Mouse (Mus musculus): Measurements from ENCODE around the gene Slc35e3.

Gene Slc35e3

GRCm38 (mm10) chr10:117776281-117777102 is 30.3 kb upstream of the Slc35e3 start:
- no peak for DNase-seq (ENCODE audit: low read depth in 1 of 2, low spot score in 2 of 2)

DNA sequence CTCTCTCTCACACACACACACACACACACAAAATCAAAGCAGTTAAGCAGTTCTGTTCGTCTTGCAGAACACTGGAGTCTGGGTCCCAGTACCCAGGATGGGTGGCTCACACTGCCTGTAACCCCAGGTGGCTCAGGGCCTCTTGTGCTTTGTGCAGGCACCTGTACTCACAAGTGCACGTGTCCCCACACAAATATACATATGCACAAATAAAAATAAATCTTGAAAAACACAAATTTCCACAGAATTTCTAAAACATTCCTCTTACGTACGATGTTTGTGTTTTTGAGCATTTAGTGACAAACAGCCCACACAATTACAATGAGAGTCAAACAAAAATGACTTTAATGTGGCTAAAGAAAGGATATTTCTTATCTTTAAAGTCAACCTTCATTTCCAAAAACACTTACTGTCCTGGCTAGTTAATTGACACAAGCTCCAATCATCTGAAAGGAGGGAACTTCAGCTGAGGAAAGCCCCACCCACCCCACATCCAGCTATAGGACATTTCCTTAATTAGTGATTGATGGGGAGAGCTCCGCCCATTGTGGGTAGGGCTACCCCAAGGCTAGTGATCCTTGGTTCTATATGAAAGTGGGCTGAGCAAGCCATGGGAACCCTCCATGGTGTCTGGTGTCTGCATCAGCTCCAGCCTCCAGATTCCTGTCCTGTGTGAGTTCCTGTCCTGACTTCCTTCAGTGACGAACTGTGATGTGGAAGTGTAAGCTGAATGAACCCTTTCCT is 29.4 kb upstream of the Slc35e3 start:
- DNase-seq (ENCODE audit: low read depth in 1 of 2, low spot score in 2 of 2): no peak

GRCm38 (mm10) chr10:117774817-117775120 is 28.6 kb upstream of the Slc35e3 start:
- DNase-seq (ENCODE audit: low read depth in 1 of 2, low spot score in 2 of 2): no peak

DNA sequence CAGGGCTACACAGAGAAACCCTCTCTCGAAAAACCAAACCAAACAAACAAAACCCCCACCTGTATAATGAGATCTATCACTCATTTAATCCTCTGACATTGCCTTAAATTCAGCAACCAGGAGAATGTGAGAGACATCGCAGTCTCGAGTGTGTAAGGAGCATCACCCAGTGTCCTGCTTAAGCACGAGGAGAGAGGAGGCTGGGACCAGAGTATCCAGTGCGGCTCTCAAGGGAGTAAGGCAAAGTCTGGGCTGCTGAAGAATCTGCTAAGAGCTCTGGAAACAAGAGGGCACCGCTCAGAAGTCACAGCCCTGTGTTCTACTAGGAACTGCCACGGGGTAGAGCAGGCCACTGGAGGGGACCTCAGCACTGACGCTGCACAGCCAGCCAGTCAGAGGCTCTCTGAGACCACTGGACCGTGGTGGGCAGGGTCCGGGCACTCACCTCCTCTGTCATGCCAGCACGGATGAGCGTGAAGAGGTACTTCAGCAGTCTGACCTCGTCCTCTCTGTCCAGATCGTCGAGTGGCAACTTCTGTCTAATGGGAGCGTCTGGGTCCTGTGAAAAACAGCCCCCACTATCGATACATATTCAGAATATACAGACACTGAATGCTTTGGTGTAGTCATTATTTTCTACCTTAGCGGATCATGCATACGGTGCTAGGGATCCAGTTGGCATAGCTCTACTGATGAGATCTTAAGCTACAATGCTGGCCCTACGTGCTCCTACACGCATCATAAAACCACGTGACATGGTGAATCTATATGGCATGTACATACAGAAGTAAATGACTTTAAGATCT is 28.0 kb upstream of the Slc35e3 start:
- DNase-seq (ENCODE audit: low read depth in 1 of 2, low spot score in 2 of 2): no peak

- DNase-seq (ENCODE audit: low read depth in 1 of 2, low spot score in 2 of 2): no peak
These were observed 27.0 kb upstream of the Slc35e3 start for GRCm38 (mm10) chr10:117773106-117773720.

- no peak for DNase-seq (ENCODE audit: low read depth in 1 of 2, low spot score in 2 of 2)
These were observed 26.4 kb upstream of the Slc35e3 start for GRCm38 (mm10) chr10:117772364-117773105.

- no peak for DNase-seq (ENCODE audit: low read depth in 1 of 2, low spot score in 2 of 2)
These were observed 25.0 kb upstream of the Slc35e3 start for GRCm38 (mm10) chr10:117771131-117771510.

- no peak for DNase-seq (ENCODE audit: low read depth in 1 of 2, low spot score in 2 of 2)
These were observed 24.3 kb upstream of the Slc35e3 start for GRCm38 (mm10) chr10:117770286-117771130.

GRCm38 (mm10) chr10:117769541-117770285 is 23.5 kb upstream of the Slc35e3 start:
- no peak for DNase-seq (ENCODE audit: low read depth in 1 of 2, low spot score in 2 of 2)

DNA sequence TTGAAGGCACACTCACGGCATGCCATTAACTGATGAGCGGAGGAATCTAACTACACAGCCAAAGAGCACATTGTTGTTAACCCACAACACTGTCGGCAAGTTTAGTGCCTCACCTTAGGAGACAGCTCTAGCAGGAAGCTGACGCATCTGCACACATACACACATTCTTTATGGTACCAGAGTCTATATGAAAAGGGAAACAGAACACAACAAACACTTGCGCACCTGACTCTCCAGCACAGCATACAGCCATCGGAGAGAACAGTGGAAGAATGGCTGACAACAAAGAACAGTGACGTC is 21.9 kb upstream of the Slc35e3 start:
- no peak for DNase-seq (ENCODE audit: low read depth in 1 of 2, low spot score in 2 of 2)

DNA sequence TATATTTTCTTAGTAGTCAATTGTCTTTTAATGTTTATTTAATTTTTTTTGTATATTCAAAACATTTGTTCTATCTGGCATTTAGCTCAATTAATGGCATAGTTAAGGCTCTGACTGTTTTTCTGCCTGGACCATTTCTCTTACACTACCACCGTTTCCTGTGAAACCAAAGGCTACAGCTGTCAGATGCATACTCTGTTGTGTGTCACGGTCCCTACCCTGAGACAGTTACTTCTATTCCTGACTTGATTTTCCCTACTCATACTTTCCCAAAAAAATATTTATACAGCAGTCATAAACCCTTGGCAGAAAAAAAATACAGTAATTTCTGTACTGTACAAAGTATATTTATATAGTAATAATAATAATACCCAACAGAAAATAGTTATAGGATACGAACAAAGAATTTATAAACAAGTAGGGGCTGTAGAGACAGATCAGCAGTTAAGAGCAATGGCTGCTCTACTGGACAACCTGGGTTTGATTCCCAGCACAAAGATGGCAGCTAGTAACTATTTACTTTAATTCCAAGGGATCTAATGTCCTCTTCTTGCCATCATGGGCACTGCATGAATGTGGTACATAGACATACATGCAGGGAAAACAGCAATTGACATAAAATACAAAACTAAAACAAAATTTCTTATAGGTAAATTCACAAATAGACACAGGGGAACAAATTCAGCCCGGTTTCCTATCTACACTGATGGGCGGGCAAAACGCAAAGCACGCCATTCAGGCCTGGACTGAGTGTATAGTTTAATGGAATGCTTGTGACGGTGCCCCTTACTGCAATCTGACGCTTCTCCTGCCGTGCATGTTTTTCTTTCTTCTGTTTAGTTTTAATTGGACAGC is 21.3 kb upstream of the Slc35e3 start:
- no peak for DNase-seq (ENCODE audit: low read depth in 1 of 2, low spot score in 2 of 2)

GRCm38 (mm10) chr10:117766896-117767160 is 20.7 kb upstream of the Slc35e3 start:
- DNase-seq (ENCODE audit: low read depth in 1 of 2, low spot score in 2 of 2): no peak

GRCm38 (mm10) chr10:117766111-117766895 is 20.1 kb upstream of the Slc35e3 start:
- no peak for DNase-seq (ENCODE audit: low read depth in 1 of 2, low spot score in 2 of 2)

GRCm38 (mm10) chr10:117765116-117765894 is 19.1 kb upstream of the Slc35e3 start:
- DNase-seq (ENCODE audit: low read depth in 1 of 2, low spot score in 2 of 2): no peak

GRCm38 (mm10) chr10:117764598-117764997 is 18.4 kb upstream of the Slc35e3 start:
- no peak for DNase-seq (ENCODE audit: low read depth in 1 of 2, low spot score in 2 of 2)

GRCm38 (mm10) chr10:117763588-117764190 is 17.5 kb upstream of the Slc35e3 start:
- no peak for DNase-seq (ENCODE audit: low read depth in 1 of 2, low spot score in 2 of 2)

DNA sequence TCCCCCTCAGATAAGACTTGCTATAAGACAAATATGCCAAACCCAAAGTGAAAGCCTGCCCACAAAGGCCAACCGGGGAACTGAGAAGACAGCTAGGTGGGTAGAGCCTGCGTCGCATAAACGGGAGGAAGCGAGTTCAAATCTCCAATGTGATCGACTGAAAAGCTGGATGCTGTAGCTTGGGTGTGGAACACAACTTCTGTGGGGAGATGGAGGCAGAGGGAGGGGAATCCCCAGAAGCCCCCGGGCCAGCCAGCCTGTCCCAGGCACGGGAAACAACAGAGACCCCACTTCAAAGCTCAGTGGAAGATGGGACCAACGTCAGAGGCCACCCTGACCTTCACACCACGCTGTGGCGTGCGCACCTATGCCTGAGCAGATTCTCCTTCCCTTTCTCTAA is 16.8 kb upstream of the Slc35e3 start:
- DNase-seq (ENCODE audit: low read depth in 1 of 2, low spot score in 2 of 2): no peak

Measured in monocyte, adult 2 months (primary cell).